8 mouse cellular contexts compared by ENCODE assay signal in genomic region chr8:106935324-106935869, GRCm38 (mm10). TPM values are rescaled to one million over a fixed set of nuclear protein-coding genes. Genes with fewer than 3 reads are reported as not detected.
DNase-seq lines count a peak whose midpoint lies in the region; ATAC-seq and TF ChIP-seq lines count a peak whose summit lies in the region.

Gene Sntb2, plus strand, starts transcription at chr8:106935750.

- peak within 1 kb of the TSS; percentile 95 for H3K27ac ChIP-seq in forebrain, embryonic 10.5 days
- H3K27ac ChIP-seq in heart, embryonic 16.5 days (ENCODE audit: low read length) = peak within 1 kb of the TSS; percentile 87
- H3K27ac ChIP-seq in liver, embryonic 15.5 days (replicated peaks) = peak within 1 kb of the TSS; percentile 39; the same call in 1 of the 2 replicates
- peak within 1 kb of the TSS; percentile 72 for H3K27ac ChIP-seq in neural tube, embryonic 12.5 days

- DNase-seq in CD4-positive helper T cell, adult 2 months (ENCODE audit: low read depth, low spot score) = peak; percentile 93
- peak; percentile 96 for DNase-seq in brain, embryonic 14.5 days (ENCODE audit: low read depth)
- DNase-seq in forebrain, embryonic 10.5 days (ENCODE audit: extremely low spot score, low spot score) = peak; percentile 94
- peak; percentile 95 to 99 for DNase-seq in kidney, postnatal 36 days
- peak; percentile 76 for DNase-seq in telencephalon, adult 2 months (ENCODE audit: low read depth, low spot score)

- TF ChIP-seq POLR2A in brain, embryonic 14.5 days (IDR thresholded peaks at IDR 0.05; ENCODE audit: borderline replicate concordance, extremely low read depth, insufficient read depth, insufficient read length, poor library complexity, severe bottlenecking) = peak; percentile 81

- peak within 1 kb of the TSS; percentile 96 for H3K4me3 ChIP-seq in forebrain, embryonic 10.5 days
- H3K4me3 ChIP-seq in heart, embryonic 16.5 days (ENCODE audit: low read length) = peak within 1 kb of the TSS; percentile 78
- peak within 1 kb of the TSS; percentile 64 for H3K4me3 ChIP-seq in liver, embryonic 15.5 days (replicated peaks)
- H3K4me3 ChIP-seq in neural tube, embryonic 12.5 days = peak within 1 kb of the TSS; percentile 88

- peak; percentile 83 for ATAC-seq in heart, embryonic 16.5 days (replicated peaks; ENCODE audit: extremely low read depth, insufficient read depth, low FRiP score)
- peak; percentile 75 for ATAC-seq in liver, embryonic 15.5 days (ENCODE audit: insufficient read depth)
- ATAC-seq in neural tube, embryonic 12.5 days (ENCODE audit: low FRiP score, low read depth) = peak; percentile 84

- peaks cover 47% of the 10 kb centered on the region for H3K4me1 ChIP-seq in forebrain, embryonic 10.5 days
- H3K4me1 ChIP-seq in heart, embryonic 16.5 days (ENCODE audit: control insufficient read depth, insufficient read depth, low read length) = peaks cover 21% of the 10 kb centered on the region
- peaks cover 28% of the 10 kb centered on the region for H3K4me1 ChIP-seq in liver, embryonic 15.5 days (replicated peaks)
- H3K4me1 ChIP-seq in neural tube, embryonic 12.5 days = peaks cover 18% of the 10 kb centered on the region

- H3K4me2 ChIP-seq in heart, embryonic 16.5 days (ENCODE audit: low read depth, low read length) = peak within 1 kb of the TSS; percentile 80
- peak within 1 kb of the TSS; percentile 86 for H3K4me2 ChIP-seq in liver, embryonic 15.5 days
- H3K4me2 ChIP-seq in neural tube, embryonic 12.5 days (replicated peaks) = peak within 1 kb of the TSS; percentile 81

- peaks cover 42% of the 10 kb centered on the region for H3K27me3 ChIP-seq in forebrain, embryonic 10.5 days (ENCODE audit: poor library complexity, severe bottlenecking)
- H3K27me3 ChIP-seq in heart, embryonic 16.5 days (ENCODE audit: control insufficient read depth, insufficient read depth, low read length) = no peaks in the 10 kb centered on the region
- H3K27me3 ChIP-seq in liver, embryonic 15.5 days = peaks cover 66% of the 10 kb centered on the region
- H3K27me3 ChIP-seq in neural tube, embryonic 12.5 days (replicated peaks) = peaks cover 12% of the 10 kb centered on the region; the same call in 1 of the 2 replicates

- no peak for TF ChIP-seq CTCF in brain, embryonic 14.5 days (IDR thresholded peaks at IDR 0.05; ENCODE audit: borderline replicate concordance, extremely low read depth, insufficient read depth, insufficient read length)

- no peaks in the 10 kb centered on the region for H3K9me3 ChIP-seq in forebrain, embryonic 10.5 days
- H3K9me3 ChIP-seq in heart, embryonic 16.5 days (replicated peaks; ENCODE audit: control insufficient read depth, low read length) = no peaks in the 10 kb centered on the region
- no peaks in the 10 kb centered on the region for H3K9me3 ChIP-seq in liver, embryonic 15.5 days (replicated peaks)
- no peaks in the 10 kb centered on the region for H3K9me3 ChIP-seq in neural tube, embryonic 12.5 days

- peak within 1 kb of the TSS; percentile 94 for H3K9ac ChIP-seq in heart, embryonic 16.5 days (ENCODE audit: low read length)
- peak within 1 kb of the TSS; percentile 55 for H3K9ac ChIP-seq in liver, embryonic 15.5 days
- peak within 1 kb of the TSS; percentile 89 for H3K9ac ChIP-seq in neural tube, embryonic 12.5 days

- H3K36me3 ChIP-seq in forebrain, embryonic 10.5 days (replicated peaks) = no peaks in the 10 kb centered on the region
- H3K36me3 ChIP-seq in heart, embryonic 16.5 days (ENCODE audit: control insufficient read depth, insufficient read depth) = no peaks in the 10 kb centered on the region
- H3K36me3 ChIP-seq in liver, embryonic 15.5 days (replicated peaks) = no peaks in the 10 kb centered on the region
- H3K36me3 ChIP-seq in neural tube, embryonic 12.5 days = no peaks in the 10 kb centered on the region

- under 1% methylated on average over 40 of the region's 41 CpGs for WGBS in forebrain, embryonic 10.5 days
- under 1% methylated on average over 37 of the region's 41 CpGs for WGBS in heart, embryonic 16.5 days
- under 1% methylated on average over 41 of the region's 41 CpGs for WGBS in liver, embryonic 15.5 days (ENCODE audit: insufficient replicate concordance)
- under 1% methylated on average over 41 of the region's 41 CpGs for WGBS in neural tube, embryonic 12.5 days

RNA-seq across cellular contexts. Expression of gene Sntb2, which starts in this region (rescaled TPM):
- polyA plus RNA-seq in brain, embryonic 14.5 days (2012; rRNA removed) = 4.0 and 5.7 TPM in 2 replicates
- 7.4 and 7.7 TPM in 2 replicates for polyA plus RNA-seq in forebrain, embryonic 10.5 days (2016; fragmentation: Nextera tagmentation; extraction: Ambion mirVana)
- polyA plus RNA-seq in heart, embryonic 16.5 days (2015; fragmentation: Nextera tagmentation; extraction: Ambion mirVana) = 11.7 and 12.4 TPM in 2 replicates
- 1.3 and 1.6 TPM in 2 replicates for polyA plus RNA-seq in liver, embryonic 15.5 days (2015; fragmentation: Nextera tagmentation; extraction: Ambion mirVana)
- polyA plus RNA-seq in neural tube, embryonic 12.5 days (2016; fragmentation: Nextera tagmentation; extraction: Ambion mirVana) = 9.6 TPM in 2 replicates

Comparison
In these comparisons a context has a peak if more than half of its experiments do, and no peak if none do; other contexts are left out.
1. Peak in every context shown above with its lines: DNase-seq, ATAC-seq, H3K4me3 ChIP-seq and H3K27ac ChIP-seq.
2. H3K27ac ChIP-seq: peak in every context shown above with its lines; median percentile 95 in forebrain, embryonic 10.5 days; 87 in heart, embryonic 16.5 days; 72 in neural tube, embryonic 12.5 days; 39 in liver, embryonic 15.5 days.